ENCODE assay signal across 8 mouse cellular contexts in genomic region chr19:55251383-55252124, GRCm38 (mm10). TPM values are rescaled to one million over a fixed set of nuclear protein-coding genes. Genes with fewer than 3 reads are reported as not detected.
DNase-seq lines count a peak whose midpoint lies in the region; ATAC-seq and TF ChIP-seq lines count a peak whose summit lies in the region.

Acsl5 (plus strand) TSS chr19:55251938.

- intact Hi-C loops in gastrocnemius, adult 2 months (cut with DNase I): no loop called here
- intact Hi-C loops in gastrocnemius, postnatal 14 days (cut with DNase I; ENCODE audit: low total_unique reads): no loop called here

- H3K9ac ChIP-seq in kidney, embryonic 16.5 days (replicated peaks; ENCODE audit: low read length): no peak within 1 kb of the TSS

- H3K36me3 ChIP-seq in heart, embryonic 10.5 days: no peaks in the 10 kb centered on the region
- H3K36me3 ChIP-seq in kidney, embryonic 16.5 days (ENCODE audit: insufficient read depth, low read length): no peaks in the 10 kb centered on the region

- no peak for DNase-seq in gastrocnemius, adult 2 months
- DNase-seq in gastrocnemius, postnatal 14 days: no peak
- no peak for DNase-seq in heart, embryonic 10.5 days (ENCODE audit: low spot score)
- no peak for DNase-seq in testis, postnatal 14 days (ENCODE audit: low spot score)
- DNase-seq in frontal cortex, postnatal 25 days (ENCODE audit: low spot score in 2 of 2): no peak

- H3K4me3 ChIP-seq in gastrocnemius, adult 2 months: peak within 1 kb of the TSS; percentile 88; the same call in 1 of the 2 replicates
- H3K4me3 ChIP-seq in heart, embryonic 10.5 days: peak within 1 kb of the TSS; percentile 81; the same call in 1 of the 2 replicates
- no peak within 1 kb of the TSS for H3K4me3 ChIP-seq in kidney, embryonic 16.5 days (ENCODE audit: low read length)

- no peak for ATAC-seq in activated CD4-positive, CD25-positive, alpha-beta regulatory T cell, adult 4 months
- no peak for ATAC-seq in kidney, embryonic 16.5 days (ENCODE audit: low FRiP score, low TSS enrichment)
- ATAC-seq in megakaryocyte progenitor cell, adult 5-6 weeks (replicated peaks; ENCODE audit: poor library complexity): no peak

- no peak for TF ChIP-seq CTCF in gastrocnemius, adult 2 months (IDR thresholded peaks at IDR 0.05)

- H3K27ac ChIP-seq in gastrocnemius, adult 2 months: no peak within 1 kb of the TSS
- H3K27ac ChIP-seq in heart, embryonic 10.5 days: no peak within 1 kb of the TSS
- no peak within 1 kb of the TSS for H3K27ac ChIP-seq in kidney, embryonic 16.5 days (ENCODE audit: low read length)

- peaks cover 23% of the 10 kb centered on the region for H3K4me1 ChIP-seq in heart, embryonic 10.5 days
- peaks cover 10% of the 10 kb centered on the region for H3K4me1 ChIP-seq in kidney, embryonic 16.5 days (ENCODE audit: insufficient read depth, low read length)

- no peaks in the 10 kb centered on the region for H3K9me3 ChIP-seq in heart, embryonic 10.5 days
- no peaks in the 10 kb centered on the region for H3K9me3 ChIP-seq in kidney, embryonic 16.5 days (ENCODE audit: low read length)

- 87% methylated on average over 9 of the region's 9 CpGs for WGBS in heart, embryonic 10.5 days
- 95% methylated on average over 9 of the region's 9 CpGs for WGBS in kidney, embryonic 16.5 days

- no peaks in the 10 kb centered on the region for H3K27me3 ChIP-seq in heart, embryonic 10.5 days (ENCODE audit: insufficient read depth, poor library complexity, severe bottlenecking)
- H3K27me3 ChIP-seq in kidney, embryonic 16.5 days (ENCODE audit: insufficient read depth, low read length): no peaks in the 10 kb centered on the region

- no peak within 1 kb of the TSS; the same call in 1 of the 2 replicates for H3K4me2 ChIP-seq in kidney, embryonic 16.5 days (replicated peaks; ENCODE audit: low read depth, low read length)

RNA-seq across cellular contexts. Expression of gene Acsl5, which starts in this region (rescaled TPM):
- total RNA-seq in gastrocnemius, adult 2 months (2021): 1 to 10 TPM; 2.9 to 6.3 TPM
- total RNA-seq in gastrocnemius, postnatal 14 days (2021): 1 to 10 TPM; 7.4 to 9.3 TPM
- polyA plus RNA-seq in activated CD4-positive, CD25-positive, alpha-beta regulatory T cell, adult 4 months (2017; shearing (Covaris generic)): 10 to 100 TPM; 65.4 to 98.0 TPM
- polyA plus RNA-seq in heart, embryonic 10.5 days (2016; fragmentation: Nextera tagmentation; extraction: Ambion mirVana): 33.7 and 42.3 TPM in 2 replicates
- 58.4 and 59.0 TPM in 2 replicates for polyA plus RNA-seq in kidney, embryonic 16.5 days (2015; fragmentation: Nextera tagmentation; extraction: Ambion mirVana)
- 115 and 141 TPM in 2 replicates for total RNA-seq in megakaryocyte progenitor cell, adult 5-6 weeks (2015)
- 114 and 115 TPM in 2 replicates for total RNA-seq in megakaryocyte progenitor cell, adult 5-6 weeks (2017)

Comparison
In these comparisons a context has a peak if more than half of its experiments do, and no peak if none do; other contexts are left out.
1. RNA of gene Acsl5 (total RNA-seq): 114 to 141 TPM in megakaryocyte progenitor cell, adult 5-6 weeks; 7.4 to 9.3 TPM in gastrocnemius, postnatal 14 days and 2.9 to 6.3 TPM in gastrocnemius, adult 2 months; every median in the first group is over 10 times any median in the second.